Mouse (Mus musculus) gastrocnemius, postnatal 36 days (tissue): ENCODE data around the gene Slc25a21. TPM values are rescaled to one million over a fixed set of nuclear protein-coding genes. Genes with fewer than 3 reads are reported as not detected.
"Not testable (repeated sequence)": the region's sequence is repeated elsewhere in the genome, so short reads cannot be mapped to it uniquely, and the experiment has no call there.

ENCODE experiments used
- DNase-seq, 2 experiments: peaks; one replicate each; pipeline ENCODE4 v3.0.0; 2022
- intact Hi-C: fragments of 180-260 bp; cut with DNase I; formaldehyde crosslinking; loops from one replicate; pipeline ENCODE4 v1.15.1; 2025
- long read RNA-seq, 2 experiments: library from polyadenylated mRNA; stranded (forward); transcript quantifications; one replicate each; pipeline ENCODE4 v2.0.0; 2021
- total RNA-seq, 2 experiments: library from RNA; stranded (reverse); gene quantifications; 2 replicates each; pipeline ENCODE4 v1.2.3; 2021

Gene Slc25a21
- under 1 TPM; 0.18 to 0.25 TPM for total RNA-seq
- long read RNA-seq, experiment 1, partial matches to known transcripts, result 1 of 1 reads
- long read RNA-seq, experiment 1, other reads (novel, unspliced or antisense), result 0 of 1 reads
- long read RNA-seq, experiment 2, result 0 reads

GRCm38 (mm10) chr12:57197363-57198026 is at the start of gene Slc25a21:
Slc25a21 (minus strand) TSS chr12:57197472.
- intact Hi-C loops, result no loop called here
- DNase-seq, result no peak

- DNase-seq, result no peak
- intact Hi-C loops, result no loop called here
Measured at GRCm38 (mm10) chr12:57243671-57244495, 46.6 kb upstream of the Slc25a21 start.

- intact Hi-C loops, result no loop called here
- DNase-seq, result no peak
Measured at GRCm38 (mm10) chr12:57233386-57233785, 36.1 kb upstream of the Slc25a21 start.

GRCm38 (mm10) chr12:57231085-57231875 is 34.0 kb upstream of the Slc25a21 start:
- no peak for DNase-seq
- intact Hi-C loops, result no loop called here

GRCm38 (mm10) chr12:57230192-57230706 is 33.0 kb upstream of the Slc25a21 start, which contains the start of the genes Prps1l3 and Mipol1:
Prps1l3 (plus strand) TSS chr12:57230412.
Mipol1 (plus strand) TSS chr12:57230427.
- intact Hi-C loops, result no loop called here

GRCm38 (mm10) chr12:57229703-57230102 is 32.4 kb upstream of the Slc25a21 start:
- intact Hi-C loops, result no loop called here

More at GRCm38 (mm10) chr12:57230192-57230706, 33.0 kb upstream of the Slc25a21 start, which contains the start of the genes Prps1l3 and Mipol1:
- peak; percentile 78 to 81 for DNase-seq

GRCm38 (mm10) chr12:57227776-57228175 is 30.5 kb upstream of the Slc25a21 start:
- intact Hi-C loops, result no loop called here

More at GRCm38 (mm10) chr12:57229703-57230102, 32.4 kb upstream of the Slc25a21 start:
- DNase-seq, result no peak

GRCm38 (mm10) chr12:57226411-57226810 is 29.1 kb upstream of the Slc25a21 start:
- intact Hi-C loops, result no loop called here
- no peak for DNase-seq

More at GRCm38 (mm10) chr12:57227776-57228175, 30.5 kb upstream of the Slc25a21 start:
- DNase-seq, result no peak

GRCm38 (mm10) chr12:57212463-57212862 is 15.2 kb upstream of the Slc25a21 start:
- DNase-seq, intact Hi-C loops: not testable (repeated sequence)

- peak; percentile 28 to 29 for DNase-seq
- intact Hi-C loops, result no loop called here
Measured at GRCm38 (mm10) chr12:57211353-57212311, 14.4 kb upstream of the Slc25a21 start.

GRCm38 (mm10) chr12:57204276-57204851 is 7.1 kb upstream of the Slc25a21 start:
- DNase-seq, result no peak
- intact Hi-C loops, result no loop called here

- intact Hi-C loops, result no loop called here
- no peak for DNase-seq
Measured at GRCm38 (mm10) chr12:57201901-57202300, 4.6 kb upstream of the Slc25a21 start.

GRCm38 (mm10) chr12:57199427-57199826 is 2.2 kb upstream of the Slc25a21 start:
- DNase-seq, result no peak
- intact Hi-C loops, result no loop called here

GRCm38 (mm10) chr12:57198269-57198668 is 997 bp upstream of the Slc25a21 start:
- no peak for DNase-seq
- intact Hi-C loops, result no loop called here

- intact Hi-C loops, result no loop called here
- peak; percentile 11 to 34 for DNase-seq
Measured at GRCm38 (mm10) chr12:57196608-57197362, 487 bp downstream of the Slc25a21 start.

GRCm38 (mm10) chr12:57196286-57196607 is 1.0 kb downstream of the Slc25a21 start:
- no peak for DNase-seq
- intact Hi-C loops, result no loop called here

GRCm38 (mm10) chr12:57194609-57195008 is 2.7 kb downstream of the Slc25a21 start:
- intact Hi-C loops, result no loop called here

GRCm38 (mm10) chr12:57187032-57187431 is 10.2 kb downstream of the Slc25a21 start:
- intact Hi-C loops, result no loop called here
- no peak for DNase-seq

More at GRCm38 (mm10) chr12:57194609-57195008, 2.7 kb downstream of the Slc25a21 start:
- DNase-seq, result no peak
